Mouse (Mus musculus) CD4-positive helper T cell, adult 2 months (primary cell): ENCODE results near the gene LTO1.
"Not testable (repeated sequence)": the region's sequence is repeated elsewhere in the genome, so short reads cannot be mapped to it uniquely, and the experiment has no call there.

ENCODE experiments used
- DNase-seq: peaks from one replicate; pipeline ENCODE4 v3.0.0-alpha.2; 2012; ENCODE audit warnings: low read depth, missing footprints, low spot score

Gene LTO1

GRCm38 (mm10) chr7:144914948-144915750, at the start of gene LTO1:
LTO1 (plus strand) TSS chr7:144915100.
- DNase-seq = peak; percentile 95

- DNase-seq = no peak
Measured at GRCm38 (mm10) chr7:144867161-144867560, 47.7 kb upstream of the LTO1 start.

GRCm38 (mm10) chr7:144867602-144868001, 47.3 kb upstream of the LTO1 start:
- DNase-seq = no peak

- DNase-seq = no peak
Measured at GRCm38 (mm10) chr7:144872420-144872819, 42.5 kb upstream of the LTO1 start.

- DNase-seq = no peak
Measured at GRCm38 (mm10) chr7:144873160-144873559, 41.7 kb upstream of the LTO1 start.

DNA sequence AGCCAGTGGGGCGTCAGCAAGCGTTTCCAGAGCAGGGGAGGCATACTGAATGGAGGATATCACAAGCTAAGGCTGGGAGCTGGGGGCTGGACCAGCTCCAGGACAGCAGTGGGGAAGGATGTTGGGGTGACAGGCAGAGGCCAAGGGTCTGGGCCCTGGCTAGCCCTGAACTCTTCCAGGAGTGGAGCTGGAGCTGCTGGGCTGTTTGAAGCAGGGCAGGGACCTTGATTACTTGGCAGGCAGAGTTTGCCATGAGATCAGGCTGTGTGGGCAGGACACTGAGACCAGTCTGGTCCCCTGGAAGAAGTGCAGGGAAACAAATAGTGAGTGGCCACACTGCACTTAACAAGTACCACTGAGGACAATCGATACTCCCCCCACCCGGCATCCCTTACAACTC, 40.7 kb upstream of the LTO1 start:
- no peak for DNase-seq

DNA sequence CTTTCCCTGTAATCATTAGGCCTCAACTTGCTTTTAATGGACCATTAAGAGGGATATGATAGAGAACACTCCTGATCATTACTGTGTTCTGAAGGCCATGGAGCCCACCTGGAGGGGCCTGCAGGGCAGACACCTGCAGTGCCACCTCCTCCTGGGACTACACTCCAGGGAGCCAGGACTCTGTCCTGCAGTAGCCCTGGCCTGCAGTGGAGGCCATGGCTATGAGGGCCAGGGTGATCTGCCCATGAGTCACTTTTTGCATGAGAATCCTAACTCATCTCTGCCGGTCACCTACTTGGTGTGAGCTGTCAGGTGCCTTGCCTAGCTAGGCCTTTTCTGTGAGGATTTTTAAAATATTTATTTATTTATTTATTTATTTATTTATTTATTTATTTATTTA, 36.5 kb upstream of the LTO1 start:
- DNase-seq = no peak

DNA sequence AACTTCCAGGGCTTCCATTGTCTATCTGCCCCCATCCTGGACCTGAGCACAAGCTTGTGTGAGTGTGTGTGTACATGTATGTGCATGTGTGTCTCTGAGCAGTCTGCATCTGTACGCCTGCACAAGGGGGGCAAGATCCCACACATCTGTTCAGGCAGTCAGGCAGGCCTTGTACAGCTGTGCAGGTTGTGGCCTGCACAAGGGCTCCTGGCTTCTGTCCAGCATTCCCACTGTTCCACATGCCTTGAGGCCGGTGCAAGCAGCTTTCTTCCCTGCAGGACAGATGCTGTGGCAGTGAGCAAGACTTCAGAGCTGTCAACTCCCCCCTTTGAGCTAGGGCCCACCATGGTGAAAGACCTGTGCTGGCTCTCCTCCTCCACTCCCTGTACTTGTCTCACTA, 31.8 kb upstream of the LTO1 start:
- DNase-seq = no peak

DNA sequence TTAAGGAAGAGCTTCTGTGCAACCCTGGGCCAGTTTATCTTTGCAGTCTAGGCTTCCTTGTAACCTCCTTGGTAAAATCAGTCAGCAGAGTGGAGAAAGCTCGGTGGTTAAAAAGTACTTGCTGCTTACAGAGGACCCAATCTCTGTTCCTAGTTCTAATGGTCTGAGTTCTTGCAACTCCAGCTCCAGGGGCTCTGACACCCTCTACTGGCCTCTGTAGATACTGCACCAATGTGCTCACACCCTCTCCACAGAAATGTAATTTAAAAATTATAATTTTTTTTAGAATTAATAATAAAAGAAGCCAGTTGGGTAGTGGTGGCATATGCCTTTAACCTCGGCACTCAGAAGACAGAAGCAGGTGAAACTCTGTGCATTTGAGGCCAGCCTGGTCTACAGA, 27.2 kb upstream of the LTO1 start:
- no peak for DNase-seq

DNA sequence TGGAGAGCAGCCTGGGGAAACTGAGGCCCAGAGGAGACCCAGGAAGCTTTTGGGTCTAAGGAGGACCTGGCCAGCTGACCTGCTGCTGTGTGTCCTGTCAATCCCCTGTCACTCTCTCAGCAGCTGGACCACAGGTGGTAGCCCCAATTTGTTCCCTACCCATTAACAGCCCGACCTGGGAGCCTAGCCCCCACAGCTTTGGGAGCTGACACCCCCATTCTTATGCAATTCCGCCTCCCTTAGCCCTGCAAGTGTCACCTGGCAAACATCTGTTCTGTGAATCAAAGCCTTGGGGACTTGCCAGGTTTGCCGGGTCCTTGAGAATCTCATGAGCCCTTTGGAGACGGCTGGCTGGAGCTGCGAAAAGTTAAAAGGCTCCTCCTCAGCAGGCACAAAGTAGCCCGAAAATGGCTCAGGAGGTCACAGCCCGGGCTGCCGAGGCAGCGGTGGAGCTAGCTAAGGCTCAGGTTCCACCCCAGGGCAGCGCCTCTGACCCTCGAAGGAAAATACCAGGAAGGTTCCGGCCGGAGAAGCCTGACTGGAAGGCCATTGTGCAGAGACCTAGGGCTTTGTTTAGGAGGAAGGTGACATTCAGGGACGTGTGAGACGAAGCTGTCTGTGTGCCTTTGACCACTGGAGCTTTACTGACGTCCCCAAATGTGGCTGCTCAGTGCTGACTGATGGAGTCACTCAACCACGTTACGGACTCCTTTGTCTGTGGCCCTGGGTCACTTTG, 26.2 kb upstream of the LTO1 start:
- no peak for DNase-seq

DNA sequence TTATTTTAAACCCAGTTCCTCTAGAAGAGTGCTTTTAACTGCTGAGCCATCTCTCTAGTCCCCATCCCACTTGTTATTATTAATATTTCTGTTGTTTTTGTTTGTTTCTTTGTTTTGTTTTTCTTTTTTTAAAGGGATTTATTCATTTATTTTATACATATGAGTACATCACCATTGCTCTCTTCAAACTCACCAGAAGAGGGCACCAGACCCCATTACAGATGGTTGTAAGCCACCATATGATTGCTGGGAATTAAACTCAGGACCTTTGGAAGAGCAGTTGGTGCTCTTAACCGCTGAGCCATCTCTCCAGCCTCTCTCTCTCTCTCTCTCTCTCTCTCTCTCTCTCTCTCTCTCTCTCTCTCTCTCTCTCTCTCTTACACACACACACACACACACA, 24.2 kb upstream of the LTO1 start:
- not testable (repeated sequence) for DNase-seq

DNA sequence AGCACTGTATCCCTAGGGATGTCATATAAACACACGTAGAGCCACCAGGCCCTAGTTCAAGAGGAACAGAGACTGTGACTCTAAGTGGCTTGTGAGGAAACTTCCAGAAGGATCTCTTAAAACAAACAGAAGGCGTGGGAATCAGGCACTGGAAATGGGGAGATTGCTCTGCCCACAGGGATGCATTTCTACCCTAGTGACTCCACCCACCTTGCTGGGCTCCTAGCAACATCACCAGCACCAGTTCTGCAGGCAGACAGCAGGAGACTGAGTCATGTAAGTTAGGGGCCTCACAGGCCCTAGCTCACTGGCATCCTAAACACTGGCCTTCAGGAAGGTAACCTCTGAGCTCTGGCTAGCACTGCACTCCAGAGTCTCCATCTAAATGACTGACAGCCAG, 23.0 kb upstream of the LTO1 start:
- DNase-seq = no peak

GRCm38 (mm10) chr7:144892322-144892721, 22.6 kb upstream of the LTO1 start:
- DNase-seq = no peak

GRCm38 (mm10) chr7:144894191-144894590, 20.7 kb upstream of the LTO1 start:
- DNase-seq = no peak

GRCm38 (mm10) chr7:144894706-144895105, 20.2 kb upstream of the LTO1 start:
- no peak for DNase-seq

DNA sequence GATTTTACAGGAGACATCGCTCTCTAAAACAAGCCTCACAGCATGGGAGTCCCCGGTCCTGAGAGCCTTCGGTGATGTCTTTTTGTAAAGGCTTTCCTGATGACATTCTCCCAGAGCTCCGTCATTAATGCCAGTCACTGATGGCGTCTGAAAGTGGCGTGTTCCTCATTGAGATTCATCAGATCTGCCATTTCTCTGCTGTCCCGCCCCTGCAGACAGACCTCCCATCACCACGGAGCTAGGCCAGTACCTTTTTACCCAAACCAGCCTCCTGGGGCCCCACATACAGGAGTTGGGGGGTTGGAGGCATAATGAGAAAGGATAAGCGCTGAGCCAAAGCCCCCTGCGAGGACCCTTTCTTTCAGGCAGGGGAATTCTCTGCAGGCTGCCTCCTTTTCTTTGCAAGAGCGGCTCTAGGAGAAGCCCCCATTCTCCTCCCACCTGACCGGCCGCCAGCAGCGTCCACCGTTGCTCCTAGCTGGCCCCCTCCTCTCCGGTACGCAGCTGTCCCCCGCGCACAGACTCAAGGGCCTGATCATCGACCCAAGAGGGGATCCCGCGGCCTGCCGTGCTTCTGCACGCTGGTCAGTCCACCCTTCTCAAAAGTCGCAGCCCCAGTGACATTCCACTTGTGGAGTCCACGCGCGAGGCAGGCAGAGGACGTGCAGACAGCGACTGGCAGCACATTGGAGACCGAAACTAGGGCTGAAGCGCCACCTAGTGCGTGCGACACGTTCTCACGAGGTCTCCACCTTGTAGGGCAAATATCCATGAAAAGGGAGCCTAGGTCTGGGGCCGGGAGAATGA, 19.4 kb upstream of the LTO1 start:
- DNase-seq = peak; percentile 49

- DNase-seq = peak; percentile 13
Measured at GRCm38 (mm10) chr7:144896294-144897218, 18.3 kb upstream of the LTO1 start, which contains the start of gene Fgf15. Fgf15 (plus strand) TSS chr7:144896531.

GRCm38 (mm10) chr7:144898506-144898905, 16.4 kb upstream of the LTO1 start:
- DNase-seq = no peak

- not testable (repeated sequence) for DNase-seq
Measured at GRCm38 (mm10) chr7:144905514-144905913, 9.4 kb upstream of the LTO1 start.

GRCm38 (mm10) chr7:144906708-144907397, 8.0 kb upstream of the LTO1 start:
- peak; percentile 67 for DNase-seq
